Mouse (Mus musculus): Measurements from ENCODE around the gene Lmbr1. TPM values are rescaled to one million over a fixed set of nuclear protein-coding genes. Genes with fewer than 3 reads are reported as not detected.
"Not testable (repeated sequence)": the region's sequence is repeated elsewhere in the genome, so short reads cannot be mapped to it uniquely, and the experiment has no call there.

The Lmbr1 gene
- 10 to 100 TPM; 25.8 to 29.2 TPM for total RNA-seq (2021)

DNA sequence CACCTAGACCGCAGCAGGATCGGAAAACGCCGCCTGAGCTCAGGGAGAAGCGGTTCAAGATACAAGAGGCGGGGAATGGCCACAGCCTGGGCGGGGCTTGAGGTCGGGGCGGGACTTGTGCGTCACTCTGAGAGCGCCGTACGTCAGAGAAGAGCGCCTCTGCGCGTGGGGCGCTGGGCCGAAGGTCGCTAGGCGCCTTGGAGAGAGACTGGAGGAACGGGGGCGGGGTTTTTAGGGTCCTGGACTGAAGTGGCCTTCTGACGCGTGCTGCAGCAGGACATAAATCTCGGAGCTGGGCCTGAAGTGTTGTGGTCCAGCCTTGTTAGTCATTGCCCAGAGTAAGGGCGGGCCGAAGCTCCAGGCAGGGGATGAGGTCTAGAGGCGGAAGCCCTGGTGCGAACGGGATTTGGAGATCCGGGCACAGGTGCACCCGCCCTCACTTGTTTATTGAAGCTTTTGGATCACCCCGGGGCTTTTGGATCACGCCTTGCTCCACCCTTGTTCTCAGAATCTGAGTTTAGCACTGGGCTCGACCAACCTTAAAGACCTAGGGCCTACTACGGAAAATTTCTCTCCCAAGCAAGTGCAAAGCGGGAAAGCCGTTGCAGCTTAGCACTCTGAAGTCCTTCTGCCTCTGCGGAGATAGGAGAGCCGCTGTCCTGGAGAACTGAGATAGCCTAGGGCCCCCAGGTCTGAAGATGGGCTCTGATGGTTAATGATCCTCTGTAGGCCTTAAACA is at the start of gene Lmbr1:
Gene Lmbr1, minus strand, starts transcription at position 93 of the 739 bp plus-strand sequence.
- peak; percentile 89 to 90 for DNase-seq (ENCODE audit: extremely low spot score in 1 of 2, low spot score in 1 of 2)

DNA sequence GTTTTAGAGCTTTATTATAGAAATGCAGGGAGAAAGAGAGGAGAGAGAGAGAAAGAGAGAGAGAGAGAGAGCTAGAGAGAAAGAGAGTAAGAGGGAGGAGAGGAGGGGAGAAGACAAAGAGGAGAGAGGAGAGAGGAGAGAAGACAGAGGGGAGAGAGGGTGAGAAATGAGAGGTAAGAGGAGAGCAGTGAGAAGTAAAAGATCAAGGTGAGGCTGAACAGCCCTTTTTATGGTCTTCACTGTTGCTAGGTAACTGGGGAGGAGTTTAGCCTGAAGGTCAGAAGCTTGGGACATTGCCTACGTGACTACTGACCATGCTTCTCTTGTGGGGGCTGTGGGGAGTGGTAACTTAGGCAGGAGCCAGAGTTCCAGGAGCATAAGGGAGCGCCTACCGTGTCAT is 45.1 kb upstream of the Lmbr1 start:
- DNase-seq (ENCODE audit: extremely low spot score in 1 of 2, low spot score in 1 of 2) = not testable (repeated sequence)

DNA sequence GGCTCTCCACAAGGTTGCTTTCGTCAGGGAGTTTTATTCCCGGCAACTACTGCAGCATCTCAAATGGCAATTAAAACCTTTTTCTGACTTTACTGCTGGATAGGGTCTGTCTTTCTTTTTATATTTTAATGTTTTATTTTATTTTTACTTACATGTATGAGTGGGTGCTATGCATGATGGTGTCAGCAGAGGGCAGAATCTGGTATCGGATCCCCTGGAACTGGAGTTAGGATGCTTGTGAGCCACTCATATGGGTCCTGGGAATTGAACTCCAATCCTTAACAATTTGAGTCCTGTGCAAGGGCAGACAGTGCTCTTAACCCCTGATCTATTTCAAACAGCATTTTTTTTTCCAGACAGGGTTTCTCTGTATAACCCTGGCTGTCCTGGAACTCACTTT is 34.9 kb upstream of the Lmbr1 start:
- DNase-seq (ENCODE audit: extremely low spot score in 1 of 2, low spot score in 1 of 2) = no peak

GRCm38 (mm10) chr5:29410854-29411253 is 32.7 kb upstream of the Lmbr1 start:
- DNase-seq (ENCODE audit: extremely low spot score in 1 of 2, low spot score in 1 of 2) = no peak

GRCm38 (mm10) chr5:29398427-29398826 is 20.2 kb upstream of the Lmbr1 start:
- no peak for DNase-seq (ENCODE audit: extremely low spot score in 1 of 2, low spot score in 1 of 2)

DNA sequence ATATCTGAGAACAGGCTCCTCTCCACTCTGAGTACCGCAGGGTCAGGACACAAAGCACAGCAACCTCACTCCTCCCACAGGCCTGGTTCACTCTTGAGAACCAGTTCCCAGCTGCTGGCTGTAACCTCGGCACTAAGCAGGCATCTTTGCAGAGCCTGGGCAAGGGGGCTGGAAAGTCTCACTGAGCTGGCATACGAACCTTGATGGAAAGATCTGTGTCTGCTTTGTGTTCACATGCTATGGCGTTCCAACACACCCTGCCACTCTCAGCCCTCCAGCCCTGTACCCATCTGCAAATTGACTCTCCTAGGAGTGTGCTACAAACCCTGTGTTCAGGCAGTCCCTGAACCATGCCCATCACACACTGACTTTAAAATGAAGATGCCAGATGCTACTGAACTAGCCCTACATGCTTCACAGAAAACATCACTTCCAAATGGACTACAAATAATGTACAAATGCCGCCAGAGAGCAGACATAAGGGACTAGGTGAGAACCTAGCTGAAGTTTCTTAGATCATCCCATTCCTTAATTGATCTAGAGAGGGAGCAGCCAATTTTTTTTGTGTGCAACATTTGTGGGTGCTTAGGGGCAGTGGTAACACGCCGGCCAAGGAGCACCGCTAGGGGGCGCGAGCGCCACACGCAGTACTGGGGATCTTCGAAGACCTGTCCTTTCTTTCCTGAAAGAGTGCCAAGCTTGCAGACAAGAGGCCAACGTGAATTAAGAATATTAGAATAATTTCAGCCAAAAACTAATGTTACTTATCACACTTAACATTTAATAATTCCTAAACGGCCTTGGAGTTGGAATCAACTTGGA is 11.0 kb upstream of the Lmbr1 start:
- peak; percentile 57 to 92 for DNase-seq (ENCODE audit: extremely low spot score in 1 of 2, low spot score in 1 of 2)

GRCm38 (mm10) chr5:29388181-29388943 is 10.2 kb upstream of the Lmbr1 start:
- no peak for DNase-seq (ENCODE audit: extremely low spot score in 1 of 2, low spot score in 1 of 2)

DNA sequence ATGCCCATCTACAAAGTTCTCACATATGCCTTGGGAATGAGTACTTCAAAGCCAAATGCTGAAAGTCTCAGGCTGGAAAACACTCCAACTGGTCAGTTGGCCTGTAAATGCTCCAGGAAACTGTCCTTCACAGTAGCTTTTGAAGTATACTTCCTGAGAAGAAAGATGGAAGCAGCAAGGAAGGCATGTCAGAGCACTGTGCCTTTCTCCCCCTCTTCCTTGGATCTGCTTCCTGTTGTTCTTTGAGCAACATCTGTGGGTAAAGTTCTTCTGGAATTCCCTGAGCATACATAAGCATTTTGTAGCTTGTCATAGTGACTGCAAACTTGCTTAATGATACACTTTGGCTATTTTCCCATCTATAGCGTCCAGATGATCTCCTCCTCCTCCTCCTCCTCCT is 9.4 kb upstream of the Lmbr1 start:
- no peak for DNase-seq (ENCODE audit: extremely low spot score in 1 of 2, low spot score in 1 of 2)

DNA sequence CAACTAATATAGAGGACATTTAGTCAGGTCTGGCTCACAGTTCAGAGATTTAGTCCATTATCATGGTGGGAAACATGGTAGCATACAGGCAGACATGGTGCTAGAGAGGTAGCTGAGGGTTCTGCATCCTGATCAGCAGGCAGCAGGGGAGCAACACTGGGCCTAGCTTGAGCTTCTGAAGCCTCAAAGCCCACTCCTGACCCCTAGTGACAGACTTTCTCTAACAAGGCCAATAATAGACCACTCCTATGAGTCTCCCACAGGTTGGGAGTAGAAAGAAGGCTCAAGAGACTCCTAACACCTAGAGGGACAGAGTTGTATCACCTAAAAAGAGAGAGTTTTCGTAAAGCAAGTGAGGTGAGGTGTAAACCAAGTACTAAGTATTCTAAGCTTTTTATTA is 4.6 kb upstream of the Lmbr1 start:
- no peak for DNase-seq (ENCODE audit: extremely low spot score in 1 of 2, low spot score in 1 of 2)

DNA sequence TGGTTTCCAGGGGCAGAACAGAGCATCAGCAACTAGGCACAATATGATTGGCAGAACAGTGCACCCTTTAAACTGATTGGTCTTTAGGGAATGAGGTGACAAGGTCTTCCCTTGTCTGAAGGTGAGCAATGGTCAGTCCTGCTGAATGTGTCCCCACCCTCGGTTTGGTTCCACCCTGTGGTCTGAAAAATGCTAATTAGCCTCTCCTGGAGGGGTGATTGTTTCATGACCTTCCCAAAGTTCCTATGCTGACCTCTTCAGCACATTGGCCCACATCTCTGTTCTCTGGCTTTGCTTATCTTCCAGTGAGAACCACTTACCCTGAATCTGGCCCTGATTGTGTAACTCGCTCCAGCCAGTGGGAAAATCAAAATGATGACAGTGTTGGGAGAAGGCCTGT is 1.9 kb upstream of the Lmbr1 start:
- no peak for DNase-seq (ENCODE audit: extremely low spot score in 1 of 2, low spot score in 1 of 2)

DNA sequence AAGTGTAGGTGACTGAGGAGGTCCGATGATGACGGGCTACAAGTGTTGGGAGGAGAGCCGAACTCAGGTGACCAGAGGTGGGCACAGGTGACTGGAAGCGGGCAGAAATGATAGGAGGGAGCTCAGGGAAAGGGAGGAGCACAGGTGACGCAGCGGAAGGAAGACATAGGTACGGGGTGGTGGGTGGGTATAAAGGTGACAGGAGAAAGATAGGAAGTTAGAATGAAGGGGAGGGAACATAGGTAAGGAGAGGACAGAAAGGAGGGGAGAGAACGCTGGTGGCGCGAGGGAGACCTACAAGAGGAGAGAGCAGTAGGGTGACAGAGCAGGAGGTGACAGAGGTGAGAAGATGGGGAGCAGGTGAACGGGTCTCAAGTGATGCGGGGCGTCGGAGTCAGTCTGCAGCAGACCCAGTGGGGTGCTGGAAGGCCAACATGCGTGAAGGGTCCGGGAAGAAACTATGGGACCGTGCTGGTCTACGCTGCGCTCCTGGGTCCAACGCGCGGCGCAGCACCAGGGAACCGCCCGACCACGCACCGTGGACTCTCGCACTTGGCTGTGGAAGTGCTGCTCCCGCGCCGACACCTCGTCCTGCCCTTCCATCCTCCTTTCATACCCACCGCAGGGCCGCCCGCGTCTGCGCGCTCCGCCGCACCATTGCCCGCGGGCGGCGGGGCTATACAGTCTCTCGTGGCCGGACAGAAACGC is 446 bp downstream of the Lmbr1 start:
- no peak for DNase-seq (ENCODE audit: extremely low spot score in 1 of 2, low spot score in 1 of 2)

GRCm38 (mm10) chr5:29363511-29363910 is 14.7 kb downstream of the Lmbr1 start:
- no peak for DNase-seq (ENCODE audit: extremely low spot score in 1 of 2, low spot score in 1 of 2)

DNA sequence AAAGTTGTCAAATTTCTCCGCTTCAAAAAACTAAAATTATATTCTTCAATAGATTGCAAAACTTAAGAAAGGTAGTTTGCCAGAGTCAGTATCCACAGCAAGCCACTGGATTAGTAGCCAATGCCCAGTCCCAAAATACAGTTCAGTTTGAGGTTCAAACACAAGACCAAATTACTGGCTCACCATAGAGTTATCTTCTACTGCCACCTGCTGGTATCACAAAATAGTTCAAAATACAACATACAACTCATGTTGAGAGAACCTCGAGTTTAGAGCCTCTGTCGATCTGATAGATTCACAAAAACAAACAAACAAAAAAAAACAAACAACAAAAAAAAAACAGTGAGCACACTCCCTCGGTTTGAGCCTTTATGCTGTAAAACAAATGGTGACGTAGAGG is 42.4 kb downstream of the Lmbr1 start:
- no peak for DNase-seq (ENCODE audit: extremely low spot score in 1 of 2, low spot score in 1 of 2)

- no peak for DNase-seq (ENCODE audit: extremely low spot score in 1 of 2, low spot score in 1 of 2)
Measured at GRCm38 (mm10) chr5:29322503-29322902, 55.7 kb downstream of the Lmbr1 start.

DNA sequence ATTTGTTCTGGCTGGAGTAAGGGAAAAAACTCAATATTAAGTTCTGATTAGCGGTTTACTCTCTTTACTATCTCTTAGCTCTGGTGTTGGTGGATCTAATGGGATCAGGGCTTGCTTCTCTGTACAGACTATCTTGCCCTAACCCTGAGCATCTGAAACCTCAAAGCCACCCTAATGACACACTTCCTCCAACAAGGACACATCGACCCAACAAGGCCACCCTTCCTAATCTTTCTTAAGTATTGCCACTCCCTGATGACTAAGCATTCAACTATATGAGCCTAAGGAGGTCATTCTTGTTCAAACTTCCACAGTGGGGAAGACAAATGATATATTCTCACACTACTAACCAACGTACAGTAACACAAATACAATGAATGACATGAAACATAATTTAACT is 69.0 kb downstream of the Lmbr1 start:
- no peak for DNase-seq (ENCODE audit: extremely low spot score in 1 of 2, low spot score in 1 of 2)

GRCm38 (mm10) chr5:29293194-29293593 is 85.0 kb downstream of the Lmbr1 start:
- peak; percentile 17 to 77 for DNase-seq (ENCODE audit: extremely low spot score in 1 of 2, low spot score in 1 of 2)

- no peak for DNase-seq (ENCODE audit: extremely low spot score in 1 of 2, low spot score in 1 of 2)
Measured at GRCm38 (mm10) chr5:29290110-29290509, 88.1 kb downstream of the Lmbr1 start.

GRCm38 (mm10) chr5:29289703-29290102 is 88.5 kb downstream of the Lmbr1 start:
- DNase-seq (ENCODE audit: extremely low spot score in 1 of 2, low spot score in 1 of 2) = no peak

DNA sequence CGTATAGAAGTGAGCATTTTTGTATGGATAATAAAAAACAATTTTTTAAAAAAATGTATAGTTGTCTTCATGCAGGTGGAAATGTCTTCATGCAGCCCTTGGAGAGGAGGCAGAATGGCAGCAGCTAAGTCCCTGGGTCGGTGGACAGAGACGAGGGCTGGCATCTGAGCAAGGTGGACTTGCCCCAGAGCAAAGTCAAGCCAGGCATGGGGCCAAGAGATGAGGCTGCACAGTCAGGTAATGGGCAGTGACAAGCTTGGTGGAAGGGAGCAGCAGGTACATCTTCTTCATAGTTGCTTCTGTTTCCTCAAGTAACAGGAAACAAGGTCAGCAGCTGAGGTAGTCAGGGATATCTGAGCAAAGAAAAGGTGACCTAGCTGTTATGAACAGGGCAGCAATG is 97.1 kb downstream of the Lmbr1 start:
- DNase-seq (ENCODE audit: extremely low spot score in 1 of 2, low spot score in 1 of 2) = no peak

- DNase-seq (ENCODE audit: extremely low spot score in 1 of 2, low spot score in 1 of 2) = no peak
Measured at GRCm38 (mm10) chr5:29274746-29275145, 103.4 kb downstream of the Lmbr1 start.

Measured in layer of hippocampus, postnatal 25 days (tissue).